Mouse (Mus musculus) heart, postnatal 25 days (tissue): ENCODE results near the gene Nsun7. TPM values are rescaled to one million over a fixed set of nuclear protein-coding genes. Genes with fewer than 3 reads are reported as not detected.

Experiments used
- DNase-seq: peaks from one replicate; pipeline ENCODE4 v3.0.0; 2022; ENCODE audit warnings: low spot score
- intact Hi-C: fragments of 180-260 bp; cut with DNase I; formaldehyde crosslinking; loops from one replicate; pipeline ENCODE4 v1.15.1; 2025
- total RNA-seq, 2 experiments: library from RNA; stranded (reverse); gene quantifications; 2 replicates each; pipeline ENCODE4 v1.2.3; 2021

Nsun7 gene
- total RNA-seq, 2 experiments from 2014 or later: not detected

GRCm38 (mm10) chr5:66327949-66328726 lies 68.4 kb downstream of the Nsun7 start:
- DNase-seq: no peak
- intact Hi-C loops: no loop called here

- DNase-seq: no peak
- intact Hi-C loops: no loop called here
Measured at GRCm38 (mm10) chr5:66328766-66329165, 69.1 kb downstream of the Nsun7 start.

DNA sequence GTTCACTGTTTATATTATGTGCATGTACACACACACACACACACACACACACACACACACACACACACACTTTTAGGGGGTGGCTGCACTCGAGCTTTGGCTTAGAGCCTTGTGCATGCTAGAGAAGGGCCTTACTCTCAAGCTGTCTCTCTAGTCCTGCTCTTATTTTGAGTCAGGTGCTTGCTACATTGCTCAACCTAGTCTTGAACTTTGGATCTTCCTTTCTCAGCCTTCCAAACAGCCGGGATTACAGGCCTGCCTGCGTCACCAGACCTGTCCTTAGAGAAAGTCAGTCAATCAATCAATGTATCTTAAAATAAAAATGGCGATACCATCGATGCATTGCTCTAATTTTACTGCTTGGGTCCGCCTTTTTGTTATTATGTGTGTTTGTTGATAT lies 71.1 kb downstream of the Nsun7 start:
- intact Hi-C loops: no loop called here

GRCm38 (mm10) chr5:66337025-66337968 lies 77.6 kb downstream of the Nsun7 start:
- intact Hi-C loops: no loop called here
- DNase-seq: peak; percentile 12

More for the DNA sequence above, 71.1 kb downstream of the Nsun7 start:
- no peak for DNase-seq

DNA sequence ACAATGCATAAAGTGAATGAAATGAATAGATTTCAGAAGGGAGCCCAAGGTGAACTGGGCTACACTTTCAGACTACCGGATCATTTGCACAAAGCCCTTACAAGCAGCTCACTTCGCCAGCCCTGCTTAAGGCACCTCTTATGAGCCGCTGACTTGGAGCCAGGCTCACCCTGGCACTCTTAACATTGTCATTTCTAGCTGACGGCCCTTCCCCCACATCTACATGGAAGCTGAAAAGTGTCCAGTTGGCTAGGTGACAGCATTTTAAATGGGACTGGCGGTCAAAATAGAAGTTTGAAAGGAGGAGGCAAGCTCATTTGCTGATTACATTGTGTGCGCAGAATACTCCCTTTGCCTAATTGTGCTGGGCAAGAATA lies 78.3 kb downstream of the Nsun7 start:
- intact Hi-C loops: no loop called here
- peak; percentile 26 for DNase-seq

DNA sequence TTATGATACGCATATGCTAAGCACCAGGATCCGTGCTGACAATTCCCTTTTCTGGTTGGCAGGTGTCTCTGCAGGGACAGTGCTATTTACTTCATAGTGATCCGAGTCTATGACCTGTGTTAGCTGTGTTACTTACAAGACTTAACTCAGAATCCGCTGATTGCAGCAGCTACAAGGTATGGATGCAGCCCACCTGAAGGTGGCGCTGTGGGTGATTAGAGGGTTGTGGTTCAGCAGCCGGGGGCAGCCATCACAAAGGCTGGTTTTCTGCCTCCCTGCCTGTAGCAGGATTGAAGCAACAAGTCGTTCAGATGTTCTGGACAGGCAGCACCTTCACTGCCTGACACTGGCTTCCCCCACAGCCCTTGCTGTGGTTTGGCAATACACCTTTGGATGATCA lies 78.9 kb downstream of the Nsun7 start:
- no peak for DNase-seq
- intact Hi-C loops: no loop called here

GRCm38 (mm10) chr5:66340356-66341102 lies 80.8 kb downstream of the Nsun7 start:
- intact Hi-C loops: no loop called here
- DNase-seq: no peak

- no peak for DNase-seq
- intact Hi-C loops: no loop called here
Measured at GRCm38 (mm10) chr5:66341848-66342247, 82.2 kb downstream of the Nsun7 start.

- intact Hi-C loops: no loop called here
- DNase-seq: no peak
Measured at GRCm38 (mm10) chr5:66342285-66342684, 82.6 kb downstream of the Nsun7 start.

DNA sequence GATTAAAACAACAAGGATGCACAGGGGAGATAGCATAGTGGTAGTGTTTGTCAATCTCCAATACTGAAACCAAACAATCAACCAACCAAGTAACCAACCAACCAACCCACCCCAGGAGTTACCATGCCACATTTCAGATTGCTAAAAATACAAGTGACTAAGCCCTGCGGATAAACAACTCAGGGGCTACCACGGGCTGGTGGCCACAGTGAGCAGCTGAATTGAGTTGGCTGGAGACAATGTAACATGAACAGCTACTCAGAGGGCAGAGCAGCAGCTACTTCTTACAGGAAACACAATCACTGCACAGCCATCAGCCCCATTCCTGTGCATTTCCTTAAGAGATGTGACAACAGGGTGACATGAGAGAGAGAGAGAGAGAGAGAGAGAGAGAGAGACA lies 84.5 kb downstream of the Nsun7 start:
- no peak for DNase-seq
- intact Hi-C loops: no loop called here

- intact Hi-C loops: no loop called here
- no peak for DNase-seq
Measured at GRCm38 (mm10) chr5:66345140-66345539, 85.4 kb downstream of the Nsun7 start.

GRCm38 (mm10) chr5:66346756-66347155 lies 87.1 kb downstream of the Nsun7 start:
- intact Hi-C loops: no loop called here
- no peak for DNase-seq

Other genes with a start within 250 kb of the Nsun7 start
- 1 to 10 TPM; 1.7 to 2.8 TPM for gene Rbm47, start 86.8 kb upstream of the Nsun7 start, total RNA-seq